Mouse (Mus musculus) C2C12 (cell line): ENCODE results near the gene Lrrc47. TPM values are rescaled to one million over a fixed set of nuclear protein-coding genes. Genes with fewer than 3 reads are reported as not detected.

Source experiments
- H3K27me3 ChIP-seq: one replicate; pipeline ENCODE4 v1.6.1; 2011; ENCODE audit not compliant: control insufficient read depth, insufficient read depth, insufficient read length
- H3K36me3 ChIP-seq: one replicate; pipeline ENCODE4 v1.6.1; 2011; ENCODE audit not compliant: control insufficient read depth, insufficient read depth
- H3K4me3 ChIP-seq: one replicate; pipeline ENCODE4 v1.5.1; 2011; ENCODE audit warnings: mild to moderate bottlenecking, control low read depth; ENCODE audit not compliant: poor library complexity, insufficient read depth, severe bottlenecking
- H3K79me2 ChIP-seq: one replicate; pipeline ENCODE4 v1.6.1; 2011; ENCODE audit not compliant: control insufficient read depth, insufficient read depth
- H3K79me3 ChIP-seq: one replicate; pipeline ENCODE4 v1.6.1; 2011; ENCODE audit warnings: low read depth, control low read depth
- H3ac ChIP-seq: one replicate; pipeline ENCODE3; 2011; ENCODE audit warnings: low read depth; ENCODE audit not compliant: control insufficient read depth, insufficient read length
- CEBPB ChIP-seq: IDR thresholded peaks from one replicate; pipeline ENCODE4 v1.6.1; 2011; ENCODE audit warnings: low read depth, mild to moderate bottlenecking, control low read depth, moderate library complexity
- CTCF ChIP-seq: IDR thresholded peaks from one replicate; pipeline ENCODE4 v1.5.1; 2011; ENCODE audit not compliant: control insufficient read depth, insufficient read depth, insufficient read length
- FOSL1 ChIP-seq: IDR thresholded peaks from one replicate; pipeline ENCODE4 v1.8.0; 2011; ENCODE audit warnings: mild to moderate bottlenecking, low read length; ENCODE audit not compliant: poor library complexity, insufficient read depth, severe bottlenecking
- MAX ChIP-seq: IDR thresholded peaks from one replicate; pipeline ENCODE4 v1.6.1; 2011; ENCODE audit warnings: mild to moderate bottlenecking, control low read depth
- MYOD1 ChIP-seq: IDR thresholded peaks from one replicate; pipeline ENCODE4 v1.6.1; 2011; ENCODE audit warnings: low read depth; ENCODE audit not compliant: control insufficient read depth, insufficient read length
- MYOG ChIP-seq: IDR thresholded peaks from one replicate; pipeline ENCODE4 v1.6.1; 2011; ENCODE audit not compliant: control insufficient read depth, insufficient read length; ENCODE audit errors: extremely low read depth
- USF1 ChIP-seq: IDR thresholded peaks from one replicate; pipeline ENCODE4 v1.6.1; 2011; ENCODE audit warnings: low read depth, mild to moderate bottlenecking, control low read depth, moderate library complexity
- polyA plus RNA-seq: library from polyadenylated mRNA; unstranded; fragments of >200 nt; fragmentation: generic; extraction: Trizol; gene quantifications from one replicate; pipeline ENCODE4 v1.2.1, GENCODE M21; 2012; ENCODE audit warnings: missing spikeins

Gene Lrrc47
- polyA plus RNA-seq, 1 experiment = 41.7 TPM

GRCm38 (mm10) chr4:154064827-154065773 lies 53.6 kb downstream of the Lrrc47 start:
- Histone ChIP-seq H3K79me3 (no peaks in the 10 kb centered on the region), H3K79me2 (no peaks in the 10 kb centered on the region), H3K36me3 (no peaks in the 10 kb centered on the region), H3ac (no peak overlapping the region), H3K4me3 (no peak overlapping the region), H3K27me3 (peaks cover 20% of the 10 kb centered on the region)
- TF ChIP-seq MAX = no peak
- TF ChIP-seq CTCF = peak; percentile 46

DNA sequence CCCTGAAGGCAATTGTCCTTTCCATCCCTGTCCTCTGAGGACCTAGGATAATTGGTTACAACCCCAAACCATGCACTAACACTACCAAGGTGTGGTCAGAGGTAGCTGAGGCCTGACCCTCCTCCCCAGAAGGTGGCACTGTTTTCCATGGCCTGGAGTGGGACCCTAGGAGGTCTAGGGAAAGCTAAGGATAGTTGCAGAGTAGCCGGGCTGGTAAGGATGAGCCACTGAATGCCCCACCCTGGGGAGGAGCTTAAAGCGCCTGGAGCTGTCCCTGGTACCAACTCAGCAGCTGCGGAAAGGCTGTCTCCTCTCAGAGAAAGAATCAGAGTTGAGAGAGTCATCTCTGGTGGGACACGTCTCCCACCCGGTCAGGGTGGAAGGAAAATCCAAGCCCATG lies 59.4 kb downstream of the Lrrc47 start:
- Histone ChIP-seq H3K27me3 (peaks cover 3% of the 10 kb centered on the region), H3K36me3 (no peaks in the 10 kb centered on the region), H3ac (no peak overlapping the region), H3K79me2 (no peaks in the 10 kb centered on the region), H3K4me3 (no peak overlapping the region), H3K79me3 (no peaks in the 10 kb centered on the region)
- no peak for TF ChIP-seq MYOG
- TF ChIP-seq CEBPB = no peak
- no peak for TF ChIP-seq CTCF
- TF ChIP-seq MYOD1 = no peak
- no peak for TF ChIP-seq FOSL1
- TF ChIP-seq USF1 = no peak
- no peak for TF ChIP-seq MAX

Other genes starting within 250 kb of the Lrrc47 start
- gene A430005L14Rik, start 54.5 kb upstream of the Lrrc47 start, polyA plus RNA-seq = 39.8 TPM
- 3.2 TPM for gene Dffb, start 36.6 kb upstream of the Lrrc47 start, polyA plus RNA-seq
- 19.8 TPM for gene Cep104, start 36.5 kb upstream of the Lrrc47 start, polyA plus RNA-seq
- gene Smim1, start 14.5 kb downstream of the Lrrc47 start, polyA plus RNA-seq = 2.2 TPM
- not detected for gene Ccdc27, start 30.9 kb downstream of the Lrrc47 start, polyA plus RNA-seq
- gene Trp73, start 128.5 kb downstream of the Lrrc47 start, polyA plus RNA-seq = 0.01 TPM
- gene Wrap73, start 130.6 kb downstream of the Lrrc47 start, polyA plus RNA-seq = 21.7 TPM
- 57.3 TPM for gene Tprgl, start 148.9 kb downstream of the Lrrc47 start, polyA plus RNA-seq
- 0.08 TPM for gene Megf6, start 159.0 kb downstream of the Lrrc47 start, polyA plus RNA-seq